Mouse (Mus musculus) C2C12 (cell line): Measurements from ENCODE around the gene Fktn.

ENCODE experiments used
- CEBPB ChIP-seq: IDR thresholded peaks from one replicate; pipeline ENCODE4 v1.6.1; 2011; ENCODE audit warnings: low read depth, mild to moderate bottlenecking, control low read depth, moderate library complexity
- CTCF ChIP-seq: IDR thresholded peaks from one replicate; pipeline ENCODE4 v1.5.1; 2011; ENCODE audit not compliant: control insufficient read depth, insufficient read depth, insufficient read length
- FOSL1 ChIP-seq: IDR thresholded peaks from one replicate; pipeline ENCODE4 v1.8.0; 2011; ENCODE audit warnings: mild to moderate bottlenecking, low read length; ENCODE audit not compliant: poor library complexity, insufficient read depth, severe bottlenecking
- MAX ChIP-seq: IDR thresholded peaks from one replicate; pipeline ENCODE4 v1.6.1; 2011; ENCODE audit warnings: mild to moderate bottlenecking, control low read depth
- MYOD1 ChIP-seq: IDR thresholded peaks from one replicate; pipeline ENCODE4 v1.6.1; 2011; ENCODE audit warnings: low read depth; ENCODE audit not compliant: control insufficient read depth, insufficient read length
- MYOG ChIP-seq: IDR thresholded peaks from one replicate; pipeline ENCODE4 v1.6.1; 2011; ENCODE audit not compliant: control insufficient read depth, insufficient read length; ENCODE audit errors: extremely low read depth
- USF1 ChIP-seq: IDR thresholded peaks from one replicate; pipeline ENCODE4 v1.6.1; 2011; ENCODE audit warnings: low read depth, mild to moderate bottlenecking, control low read depth, moderate library complexity

- no peak for TF ChIP-seq USF1
- no peak for TF ChIP-seq CTCF
- TF ChIP-seq CEBPB = no peak
- no peak for TF ChIP-seq MYOG
- no peak for TF ChIP-seq MAX
- TF ChIP-seq MYOD1 = no peak
- no peak for TF ChIP-seq FOSL1
Observed at GRCm38 (mm10) chr4:53770958-53771735, 57.3 kb downstream of the Fktn start.
